Mouse (Mus musculus): ENCODE results near the gene Fam126a. TPM values are rescaled to one million over a fixed set of nuclear protein-coding genes. Genes with fewer than 3 reads are reported as not detected.

Fam126a gene
- polyA plus RNA-seq, 1 experiment, result 47.7 TPM

GRCm38 (mm10) chr5:24029331-24029771, 1.1 kb downstream of the Fam126a start:
- Histone ChIP-seq H3K4me1 (ENCODE audit: control insufficient read depth, insufficient read depth, low read length) (no peaks in the 10 kb centered on the region), H3K4me3 (ENCODE audit: insufficient read depth, low read length) (peak overlapping the region; percentile 52), H3K27ac (ENCODE audit: insufficient read depth, low read length) (no peak overlapping the region)
- TF ChIP-seq CTCF (IDR thresholded peaks at IDR 0.05; ENCODE audit: borderline replicate concordance, insufficient read depth, low read length) (peak; percentile 62; the same call in 1 of the 2 replicates), POLR2A (IDR thresholded peaks at IDR 0.05; ENCODE audit: low read depth, low read length) (no peak)

GRCm38 (mm10) chr5:24024957-24025356, 5.5 kb downstream of the Fam126a start:
- H3K4me3 ChIP-seq (ENCODE audit: insufficient read depth, low read length), result no peak overlapping the region
- H3K4me1 ChIP-seq (ENCODE audit: control insufficient read depth, insufficient read depth, low read length), result peaks cover 6% of the 10 kb centered on the region
- no peak overlapping the region for H3K27ac ChIP-seq (ENCODE audit: insufficient read depth, low read length)
- no peak for TF ChIP-seq CTCF (IDR thresholded peaks at IDR 0.05; ENCODE audit: borderline replicate concordance, insufficient read depth, low read length)
- TF ChIP-seq POLR2A (IDR thresholded peaks at IDR 0.05; ENCODE audit: low read depth, low read length), result no peak

GRCm38 (mm10) chr5:24023226-24023625, 7.3 kb downstream of the Fam126a start:
- Histone ChIP-seq H3K4me3 (ENCODE audit: insufficient read depth, low read length) (no peak overlapping the region), H3K4me1 (ENCODE audit: control insufficient read depth, insufficient read depth, low read length) (peaks cover 6% of the 10 kb centered on the region), H3K27ac (ENCODE audit: insufficient read depth, low read length) (no peak overlapping the region)
- TF ChIP-seq CTCF (IDR thresholded peaks at IDR 0.05; ENCODE audit: borderline replicate concordance, insufficient read depth, low read length), result no peak
- TF ChIP-seq POLR2A (IDR thresholded peaks at IDR 0.05; ENCODE audit: low read depth, low read length), result no peak

GRCm38 (mm10) chr5:24021683-24022082, 8.8 kb downstream of the Fam126a start:
- H3K27ac ChIP-seq (ENCODE audit: insufficient read depth, low read length), result peak overlapping the region; percentile 85
- TF ChIP-seq CTCF (IDR thresholded peaks at IDR 0.05; ENCODE audit: borderline replicate concordance, insufficient read depth, low read length) (no peak), POLR2A (IDR thresholded peaks at IDR 0.05; ENCODE audit: low read depth, low read length) (no peak)
- peaks cover 6% of the 10 kb centered on the region for H3K4me1 ChIP-seq (ENCODE audit: control insufficient read depth, insufficient read depth, low read length)
- H3K4me3 ChIP-seq (ENCODE audit: insufficient read depth, low read length), result no peak overlapping the region

GRCm38 (mm10) chr5:24020380-24020779, 10.1 kb downstream of the Fam126a start:
- H3K4me1 ChIP-seq (ENCODE audit: control insufficient read depth, insufficient read depth, low read length), result peaks cover 6% of the 10 kb centered on the region
- TF ChIP-seq CTCF (IDR thresholded peaks at IDR 0.05; ENCODE audit: borderline replicate concordance, insufficient read depth, low read length) (no peak), POLR2A (IDR thresholded peaks at IDR 0.05; ENCODE audit: low read depth, low read length) (no peak)
- H3K4me3 ChIP-seq (ENCODE audit: insufficient read depth, low read length), result no peak overlapping the region
- H3K27ac ChIP-seq (ENCODE audit: insufficient read depth, low read length), result no peak overlapping the region

- H3K27ac ChIP-seq (ENCODE audit: insufficient read depth, low read length), result no peak overlapping the region
- no peak for TF ChIP-seq POLR2A (IDR thresholded peaks at IDR 0.05; ENCODE audit: low read depth, low read length)
- no peak for TF ChIP-seq CTCF (IDR thresholded peaks at IDR 0.05; ENCODE audit: borderline replicate concordance, insufficient read depth, low read length)
- H3K4me3 ChIP-seq (ENCODE audit: insufficient read depth, low read length), result no peak overlapping the region
- peaks cover 6% of the 10 kb centered on the region for H3K4me1 ChIP-seq (ENCODE audit: control insufficient read depth, insufficient read depth, low read length)
These were observed 10.9 kb downstream of the Fam126a start for GRCm38 (mm10) chr5:24019341-24020185.

- TF ChIP-seq CTCF (IDR thresholded peaks at IDR 0.05; ENCODE audit: borderline replicate concordance, insufficient read depth, low read length) (no peak), POLR2A (IDR thresholded peaks at IDR 0.05; ENCODE audit: low read depth, low read length) (no peak)
- H3K27ac ChIP-seq (ENCODE audit: insufficient read depth, low read length), result no peak overlapping the region
- H3K4me3 ChIP-seq (ENCODE audit: insufficient read depth, low read length), result no peak overlapping the region
- H3K4me1 ChIP-seq (ENCODE audit: control insufficient read depth, insufficient read depth, low read length), result peaks cover 6% of the 10 kb centered on the region
These were observed 11.7 kb downstream of the Fam126a start for GRCm38 (mm10) chr5:24018621-24019261.

- H3K4me3 ChIP-seq (ENCODE audit: insufficient read depth, low read length), result no peak overlapping the region
- peaks cover 2% of the 10 kb centered on the region for H3K4me1 ChIP-seq (ENCODE audit: control insufficient read depth, insufficient read depth, low read length)
- H3K27ac ChIP-seq (ENCODE audit: insufficient read depth, low read length), result no peak overlapping the region
- TF ChIP-seq POLR2A (IDR thresholded peaks at IDR 0.05; ENCODE audit: low read depth, low read length) (no peak), CTCF (IDR thresholded peaks at IDR 0.05; ENCODE audit: borderline replicate concordance, insufficient read depth, low read length) (no peak)
These were observed 13.6 kb downstream of the Fam126a start for GRCm38 (mm10) chr5:24016912-24017311.

- Histone ChIP-seq H3K4me3 (ENCODE audit: insufficient read depth, low read length) (no peak overlapping the region), H3K4me1 (ENCODE audit: control insufficient read depth, insufficient read depth, low read length) (no peaks in the 10 kb centered on the region), H3K27ac (ENCODE audit: insufficient read depth, low read length) (no peak overlapping the region)
- TF ChIP-seq CTCF (IDR thresholded peaks at IDR 0.05; ENCODE audit: borderline replicate concordance, insufficient read depth, low read length) (no peak), POLR2A (IDR thresholded peaks at IDR 0.05; ENCODE audit: low read depth, low read length) (no peak)
These were observed 17.0 kb downstream of the Fam126a start for GRCm38 (mm10) chr5:24013338-24014003.
